Mouse (Mus musculus) kidney, postnatal 25 days (tissue): ENCODE results near the gene Tmem30b.
"Not testable (repeated sequence)": the region's sequence is repeated elsewhere in the genome, so short reads cannot be mapped to it uniquely, and the experiment has no call there.

ENCODE experiments used
- DNase-seq, 2 experiments: peaks; one replicate each; pipeline ENCODE4 v3.0.0; 2021; ENCODE audit warnings: mixed read lengths in 2 of 2

The Tmem30b gene

GRCm38 (mm10) chr12:73558525-73559195, 12.5 kb upstream of the Tmem30b start:
- no peak for DNase-seq

DNA sequence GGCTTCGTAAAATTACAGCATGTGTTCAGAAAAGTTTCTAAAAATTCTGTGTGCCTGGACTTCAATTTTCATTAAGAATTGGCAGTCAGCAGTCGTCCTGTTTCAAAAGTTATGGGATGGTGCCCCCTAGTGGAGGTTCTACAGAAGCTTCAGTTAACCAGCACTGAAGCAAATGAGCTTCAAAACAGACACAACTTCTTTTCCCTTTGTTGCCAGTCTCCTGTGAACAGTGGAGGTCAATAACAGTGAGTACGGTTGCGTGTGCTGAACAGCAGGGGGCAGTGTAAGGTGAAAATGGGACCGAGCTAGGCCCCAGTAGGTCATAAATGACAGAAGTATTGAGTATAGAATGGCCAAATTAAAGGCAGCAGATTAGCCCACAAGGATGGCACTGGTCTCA, 8.0 kb upstream of the Tmem30b start:
- peak; percentile 67 to 80 for DNase-seq

DNA sequence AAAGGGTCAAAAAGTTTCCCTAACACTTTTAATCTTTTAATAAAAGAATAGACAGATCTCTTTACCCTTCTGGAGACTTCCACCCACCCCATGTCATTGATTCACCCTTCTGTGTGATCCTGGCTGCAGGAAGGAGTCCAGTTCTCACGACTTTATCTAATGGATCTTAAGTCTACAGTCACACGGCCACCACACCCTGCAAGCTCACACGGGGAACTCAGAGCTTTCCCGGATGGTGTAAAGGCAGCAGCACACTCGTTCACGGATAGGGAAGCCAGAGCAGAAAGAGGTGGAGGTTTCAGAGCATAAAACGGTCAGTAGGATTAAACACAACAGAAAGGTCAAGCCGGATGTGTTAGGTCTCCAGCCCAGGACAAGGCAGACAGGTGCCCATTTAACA, 2.1 kb upstream of the Tmem30b start:
- no peak for DNase-seq

DNA sequence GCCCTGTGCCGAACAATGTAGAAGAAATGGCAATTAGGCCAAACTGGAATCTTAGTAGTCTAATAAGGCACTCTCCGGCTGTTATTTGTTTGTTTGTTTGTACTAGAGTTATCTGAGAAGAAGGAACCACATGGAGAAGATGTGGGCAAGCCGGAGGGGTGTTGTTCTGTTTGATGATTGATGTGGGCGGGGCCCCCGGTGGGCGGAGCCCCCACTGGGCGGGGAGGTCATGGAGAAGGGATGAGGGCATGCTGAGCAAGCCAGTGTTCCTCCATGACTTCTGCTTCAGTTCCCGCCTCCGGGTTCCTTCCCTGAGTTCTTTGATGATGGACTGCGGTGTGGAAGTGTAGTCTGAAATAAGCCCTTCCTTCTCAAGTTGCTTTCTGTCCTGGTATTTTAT, 1.5 kb upstream of the Tmem30b start:
- no peak for DNase-seq

DNA sequence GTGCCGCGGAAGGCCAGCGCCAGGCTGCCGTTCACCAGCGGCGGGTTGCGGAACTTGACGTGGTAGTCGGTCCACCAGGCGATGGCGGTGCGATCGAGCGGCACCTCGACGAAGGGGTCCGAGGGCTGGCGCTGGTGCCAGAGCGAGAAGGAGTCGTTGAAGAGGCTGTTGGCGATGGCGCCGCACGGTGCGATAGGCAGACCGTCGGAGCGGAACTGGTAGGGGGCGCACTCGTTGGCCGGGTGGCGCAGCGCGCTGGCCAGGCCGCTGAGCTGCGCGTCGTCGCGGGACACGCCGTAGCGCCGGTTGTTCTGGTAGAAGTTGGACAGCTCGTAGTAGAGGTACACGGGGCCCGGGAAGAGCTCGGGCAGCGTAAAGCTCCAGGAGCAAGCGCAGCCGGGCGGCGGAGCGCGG, 513 bp downstream of the Tmem30b start:
- peak; percentile 48 to 65 for DNase-seq

GRCm38 (mm10) chr12:73544736-73545671, 1.2 kb downstream of the Tmem30b start:
- no peak for DNase-seq

- no peak for DNase-seq
Observed at GRCm38 (mm10) chr12:73543191-73543590, 3.0 kb downstream of the Tmem30b start.

DNA sequence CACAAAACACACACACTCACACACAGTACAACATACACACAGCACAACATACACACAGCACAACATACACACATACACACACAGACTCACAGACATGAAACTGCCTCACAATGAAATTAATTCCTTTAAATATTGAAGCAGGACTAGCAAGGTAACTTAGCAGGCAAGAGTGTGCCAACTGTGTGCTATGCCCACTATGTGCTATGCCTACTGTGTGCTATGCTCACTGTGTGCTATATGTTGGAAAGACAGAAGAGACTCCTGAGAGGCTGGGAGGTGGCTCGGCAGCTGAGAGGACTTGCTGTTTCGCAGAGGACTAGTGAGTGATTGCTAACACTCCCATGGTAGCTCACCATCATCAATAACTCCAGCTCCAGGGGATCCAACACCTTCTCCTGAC, 5.8 kb downstream of the Tmem30b start:
- no peak for DNase-seq

DNA sequence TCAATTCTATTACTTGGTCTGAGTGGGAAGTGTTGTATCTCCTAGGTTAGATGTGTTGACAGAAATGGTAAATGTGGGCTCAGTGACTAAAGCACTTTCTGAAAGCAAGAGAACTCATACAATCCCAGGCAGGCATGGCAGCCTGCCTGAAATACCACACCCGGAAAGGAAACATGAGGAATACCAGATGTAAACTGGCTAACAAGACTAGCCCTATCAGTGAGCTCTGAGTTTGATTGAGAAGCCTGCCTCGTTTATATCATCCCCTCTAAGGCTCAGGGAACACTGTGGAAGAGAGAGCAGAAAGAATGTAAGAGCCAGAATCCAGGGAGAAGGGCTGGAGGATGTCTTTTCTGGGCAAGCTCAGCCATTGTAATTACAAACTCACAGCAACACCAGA, 7.0 kb downstream of the Tmem30b start:
- no peak for DNase-seq

GRCm38 (mm10) chr12:73538139-73538508, 8.1 kb downstream of the Tmem30b start:
- not testable (repeated sequence) for DNase-seq

DNA sequence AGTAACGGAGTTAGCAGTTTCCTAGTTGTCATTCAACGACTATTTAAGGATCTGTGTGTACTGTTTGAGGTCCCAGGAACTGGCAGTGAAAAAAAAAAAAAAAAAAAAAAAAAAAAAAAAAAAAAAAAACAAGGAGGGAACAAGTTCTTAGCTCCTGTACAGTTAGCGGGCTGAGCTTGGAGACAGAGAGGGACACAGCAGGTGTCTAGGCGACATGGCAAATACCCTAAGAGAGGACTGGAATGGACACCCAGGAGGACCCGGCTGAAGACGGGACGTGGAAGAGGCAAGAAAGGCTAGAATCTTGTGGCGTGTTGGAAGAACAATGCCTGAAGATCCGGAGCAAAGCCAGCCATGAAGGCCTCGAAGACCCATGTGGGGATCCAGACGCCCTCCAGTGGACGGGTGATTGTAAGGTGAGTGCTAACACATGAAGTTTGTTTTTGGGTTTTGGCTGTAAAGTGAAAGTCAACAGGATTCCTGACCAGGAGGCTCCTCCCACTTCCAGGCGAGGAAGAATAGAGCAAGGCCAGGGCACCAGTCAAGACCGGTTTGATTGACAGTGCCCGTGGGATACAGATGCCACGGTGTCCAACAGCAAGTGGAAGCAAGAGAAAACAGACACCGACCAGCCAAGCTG, 8.6 kb downstream of the Tmem30b start:
- DNase-seq = peak; percentile 60 to 63

GRCm38 (mm10) chr12:73534591-73534990, 11.6 kb downstream of the Tmem30b start:
- peak; percentile 46 to 80 for DNase-seq

DNA sequence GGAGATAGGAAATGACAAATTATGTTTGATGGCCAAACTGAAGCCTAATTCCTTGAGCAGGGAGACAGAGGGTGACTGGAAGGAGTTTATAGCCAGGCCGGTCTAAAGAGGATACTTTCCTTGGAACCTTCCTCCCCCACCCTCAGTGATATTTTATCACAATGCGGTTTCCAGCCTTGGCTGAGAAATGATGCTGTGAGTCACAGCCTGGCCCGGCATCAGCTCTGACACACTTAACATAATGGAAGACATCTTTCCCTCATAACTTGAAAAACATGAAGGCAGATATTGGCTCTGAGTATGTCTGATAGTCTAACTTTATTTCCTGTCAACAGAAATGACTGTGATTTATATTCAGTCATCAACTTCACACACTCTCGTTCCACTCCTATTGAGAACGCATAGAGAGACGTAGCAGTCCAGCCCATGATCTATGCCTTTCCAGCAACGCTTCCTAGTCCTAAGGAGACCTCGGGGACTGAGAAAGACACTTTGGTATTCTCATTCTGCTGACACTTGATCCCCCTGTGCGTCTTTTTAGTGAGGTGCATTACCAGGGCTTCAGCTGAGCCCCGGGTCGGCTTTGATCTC, 14.2 kb downstream of the Tmem30b start:
- no peak for DNase-seq

GRCm38 (mm10) chr12:73529590-73529989, 16.6 kb downstream of the Tmem30b start:
- no peak for DNase-seq

DNA sequence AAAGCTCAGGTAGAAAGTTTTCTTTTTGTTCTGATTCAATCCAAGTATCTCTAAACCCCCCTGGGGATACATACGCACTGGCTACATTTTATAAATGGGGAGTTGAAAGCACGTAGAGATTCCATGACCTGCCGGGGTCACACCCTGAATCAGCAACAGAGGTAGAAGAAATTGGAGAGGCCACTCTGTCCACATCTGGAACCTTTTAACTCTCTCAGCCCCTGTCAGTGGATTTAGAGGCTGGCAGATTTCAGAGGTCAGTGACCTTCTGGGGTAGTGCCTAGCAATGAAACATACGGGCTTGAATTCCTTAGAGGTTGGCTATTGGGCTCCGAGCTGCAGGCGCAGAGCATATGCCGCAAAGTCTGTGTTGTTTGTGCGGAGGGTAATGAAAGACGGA, 17.1 kb downstream of the Tmem30b start:
- DNase-seq = no peak

GRCm38 (mm10) chr12:73528142-73528541, 18.1 kb downstream of the Tmem30b start:
- DNase-seq = not testable (repeated sequence)

- DNase-seq = no peak
Observed at GRCm38 (mm10) chr12:73525254-73525885, 20.8 kb downstream of the Tmem30b start.

DNA sequence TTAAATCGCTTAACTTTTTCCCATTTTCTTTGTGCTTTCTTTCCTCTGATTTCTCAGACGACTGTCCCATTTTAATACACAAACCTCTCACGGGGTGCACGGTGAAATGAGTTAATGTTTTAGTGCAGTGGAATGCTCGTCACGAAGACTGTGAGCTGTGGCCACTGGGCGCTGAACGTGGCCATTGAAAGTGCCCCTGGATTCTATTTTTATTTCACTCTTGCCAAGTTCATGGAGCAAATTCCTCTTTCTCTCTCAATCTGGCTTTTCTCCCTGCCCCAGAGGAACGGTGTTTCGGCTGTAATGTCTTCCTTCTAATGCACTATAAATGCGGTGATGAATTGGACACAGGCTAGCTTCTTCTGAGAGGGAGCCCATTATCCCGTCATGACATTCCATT, 23.1 kb downstream of the Tmem30b start:
- DNase-seq = peak in 1 of 2 experiments; percentile 14

- no peak for DNase-seq
Observed at GRCm38 (mm10) chr12:73521944-73522343, 24.2 kb downstream of the Tmem30b start.

DNA sequence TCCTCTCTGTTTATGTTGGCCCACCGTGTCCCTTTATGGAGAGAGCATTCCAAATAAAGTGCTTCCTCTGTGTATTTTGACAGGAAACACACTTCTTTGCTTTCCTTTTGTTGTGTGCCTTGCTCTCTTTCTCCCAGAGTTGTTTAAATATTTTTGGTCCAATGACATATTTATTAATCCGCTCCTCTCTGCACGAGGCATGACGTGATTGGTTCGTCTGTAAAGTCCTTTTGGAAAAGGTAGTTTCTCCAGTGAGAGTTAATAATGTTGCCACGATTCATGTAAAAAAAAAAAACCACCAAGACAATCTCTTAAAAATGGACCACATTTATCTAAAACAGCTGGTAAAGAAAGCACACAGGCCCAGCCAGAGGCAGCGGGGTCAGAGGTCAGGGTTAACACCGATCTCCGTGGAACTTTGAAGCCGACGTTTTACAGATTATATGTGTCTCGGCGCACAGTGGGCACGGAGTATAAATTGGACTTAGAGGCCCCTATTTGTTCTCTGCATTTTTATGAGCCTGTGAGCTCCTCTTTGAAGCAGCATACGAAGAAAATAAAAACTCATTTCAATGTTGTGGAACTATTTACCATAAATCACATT, 24.9 kb downstream of the Tmem30b start:
- DNase-seq = no peak

DNA sequence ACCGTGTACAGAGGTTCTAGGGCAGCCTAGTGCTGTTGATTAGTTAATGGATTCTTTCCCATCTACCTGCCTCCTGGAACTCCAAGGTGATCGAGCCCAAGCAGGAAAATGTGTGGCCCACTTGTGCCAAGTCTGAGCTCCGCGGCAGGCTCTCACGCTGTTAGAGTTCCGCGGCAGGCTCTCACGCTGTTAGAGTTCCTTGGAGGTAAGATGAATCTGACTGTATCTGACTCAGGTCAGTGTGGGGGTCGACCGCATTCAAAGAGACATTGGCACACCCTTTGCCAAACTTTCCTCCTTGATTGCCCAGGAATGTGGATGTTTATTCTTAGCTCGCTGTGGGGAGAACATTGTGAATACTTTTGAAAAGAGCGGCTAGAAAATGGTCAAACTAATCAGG, 28.4 kb downstream of the Tmem30b start:
- DNase-seq = no peak

GRCm38 (mm10) chr12:73517022-73517709, 29.0 kb downstream of the Tmem30b start:
- peak; percentile 60 to 83 for DNase-seq
